Mouse (Mus musculus) embryonic fibroblast, embryonic 13.5 days (primary cell): ENCODE data around the gene Trp53.

Source experiments
- CTCF ChIP-seq: IDR thresholded peaks from 2 replicates; pipeline ENCODE4 v1.5.1; 2011; ENCODE audit warnings: mild to moderate bottlenecking, control low read depth, low read length, moderate library complexity, borderline replicate concordance; ENCODE audit not compliant: insufficient read depth
- POLR2A ChIP-seq: IDR thresholded peaks from 2 replicates; pipeline ENCODE4 v1.6.1; 2011; ENCODE audit warnings: low read depth, mild to moderate bottlenecking, control low read depth, low read length, moderate library complexity

DNA sequence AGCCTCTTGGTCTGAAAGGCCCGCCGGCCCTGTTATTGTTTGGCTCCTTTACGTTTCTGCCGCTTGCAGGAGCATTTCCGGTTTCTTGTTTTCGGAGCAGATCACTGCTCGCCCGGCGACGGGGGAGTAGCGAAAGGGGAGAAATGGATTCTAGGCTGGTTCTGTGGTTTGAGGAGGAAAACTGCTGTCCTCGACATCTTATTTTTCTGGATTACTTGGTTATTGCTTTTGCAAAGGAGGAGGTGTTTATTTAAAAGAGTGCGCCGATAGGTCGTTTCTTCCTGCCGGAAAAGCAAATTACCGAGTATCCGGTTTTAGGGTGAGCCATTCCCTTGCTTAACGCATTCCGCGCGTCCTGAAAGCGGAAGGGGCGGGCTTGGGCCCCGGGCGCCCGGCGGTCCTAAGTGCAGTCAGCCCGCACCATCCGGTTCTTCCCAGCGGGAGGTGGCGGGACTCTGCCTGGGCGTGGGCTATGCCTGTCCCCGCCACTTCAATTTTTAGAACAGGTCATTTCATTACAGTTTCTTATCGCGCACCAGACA is 1.1 kb downstream of the Trp53 start:
- TF ChIP-seq CTCF: no peak
- TF ChIP-seq POLR2A: peak; percentile 60
